In the genomic region with DNA sequence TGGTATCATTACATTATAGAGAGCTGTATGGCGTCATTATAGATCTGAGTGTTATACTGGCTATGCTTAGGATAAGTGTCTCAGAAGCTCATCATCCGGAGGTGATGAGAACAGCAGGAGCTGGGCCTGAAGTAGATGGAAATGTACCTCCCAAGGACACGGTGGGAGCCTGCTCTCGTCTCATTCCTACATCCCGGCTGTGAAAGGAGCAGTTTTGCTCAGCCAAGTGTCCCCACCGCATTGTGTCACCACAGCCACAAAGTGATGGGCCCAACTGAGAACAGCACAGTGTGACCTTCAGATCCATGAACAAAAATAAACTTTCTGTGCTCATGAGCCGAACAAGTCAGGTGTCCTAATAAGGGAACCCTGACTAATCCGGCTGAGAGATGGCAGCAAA, we compare ENCODE assay signal across 26 mouse cellular contexts. TPM values are rescaled to one million over a fixed set of nuclear protein-coding genes. Genes with fewer than 3 reads are reported as not detected.
"Had no signal": no experiment of that assay in that cellular context is flagged by ENCODE, and none has a peak within 500 bp of the region (broad histone marks: within the 10 kb centered on the region; RNA-seq: fewer than 3 reads in every experiment).

No protein-coding gene starts in this region.

- H3K27ac ChIP-seq: kidney, embryonic 15.5 days; left cerebral cortex, adult 2 months; liver, embryonic 13.5 days; midbrain, embryonic 12.5 days; stomach, embryonic 15.5 days had no signal

- H3K4me2 ChIP-seq: kidney, embryonic 15.5 days; liver, embryonic 13.5 days; midbrain, embryonic 12.5 days; neural tube, embryonic 13.5 days; stomach, embryonic 15.5 days had no signal

- H3K9me3 ChIP-seq: kidney, embryonic 15.5 days; liver, embryonic 13.5 days; midbrain, embryonic 12.5 days; neural tube, embryonic 13.5 days; stomach, embryonic 15.5 days had no signal

- H3K36me3 ChIP-seq: kidney, embryonic 15.5 days; liver, embryonic 13.5 days; midbrain, embryonic 12.5 days; neural tube, embryonic 13.5 days; stomach, embryonic 15.5 days had no signal

- H3K9ac ChIP-seq: kidney, embryonic 15.5 days; liver, embryonic 13.5 days; midbrain, embryonic 12.5 days; neural tube, embryonic 13.5 days; stomach, embryonic 15.5 days had no signal

- ATAC-seq: midbrain, embryonic 16.5 days had no signal

- DNase-seq: kidney, adult 8-10 months; kidney, postnatal 10 days; kidney, postnatal 36 days; layer of hippocampus, postnatal 36 days; liver, embryonic 13.5 days; lung, adult 2 months; lung, postnatal 14 days; lung, postnatal 4 days; retina, postnatal 1 day; right cerebral cortex, postnatal 25 days; spleen, adult 18-20 months; thymus, postnatal 25 days had no signal

- H3K4me3 ChIP-seq: kidney, embryonic 15.5 days; left cerebral cortex, adult 2 months; liver, embryonic 13.5 days; midbrain, embryonic 12.5 days; myocyte; neural tube, embryonic 13.5 days; stomach, embryonic 15.5 days had no signal

- H3K4me1 ChIP-seq: liver, embryonic 13.5 days; stomach, embryonic 15.5 days had no signal

RNA-seq across cellular contexts. Expression of gene Tmem114, which starts 8.9 kb away (rescaled TPM):
- total RNA-seq: liver, adult 2 months; megakaryocyte-erythroid progenitor cell, adult 5-6 weeks; monocyte, adult 5-6 weeks; neutrophil, adult 5-6 weeks had no signal
- polyA plus RNA-seq: limb, embryonic 11.5 days; liver, adult 2 months; liver, embryonic 13.5 days; liver, embryonic 16.5 days; lung, adult 2 months; lung, embryonic 16.5 days; midbrain, embryonic 12.5 days; myocyte had no signal
